Mouse (Mus musculus): ENCODE data around the gene Gabrb1. TPM values are rescaled to one million over a fixed set of nuclear protein-coding genes. Genes with fewer than 3 reads are reported as not detected.
"Not testable (repeated sequence)": the region's sequence is repeated elsewhere in the genome, so short reads cannot be mapped to it uniquely, and the experiment has no call there.

Gene Gabrb1
- polyA plus RNA-seq, 1 experiment from 2014 or later = 2.1 TPM

DNA sequence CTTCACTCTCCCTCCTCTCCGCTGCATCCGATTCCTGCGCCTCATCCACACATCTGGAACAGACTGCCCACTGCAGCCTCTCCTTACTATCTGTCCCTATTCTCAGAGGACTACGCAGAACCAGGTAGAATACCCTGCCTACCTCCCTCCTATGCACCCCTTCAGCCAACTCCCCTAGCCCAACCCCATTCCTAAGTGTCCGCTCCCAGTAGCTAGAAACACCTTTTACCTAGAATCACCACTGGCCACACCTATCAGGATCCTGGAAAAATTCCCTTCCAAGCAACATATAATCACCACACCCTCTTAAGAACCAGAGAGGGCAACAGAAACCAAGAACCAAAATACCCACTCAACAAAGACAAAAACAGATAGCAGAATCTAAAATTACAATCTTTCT is 493.0 kb downstream of the Gabrb1 start:
- Histone ChIP-seq H3K4me2 (replicated peaks) (no peak overlapping the region), H3K27ac (replicated peaks) (no peak overlapping the region), H3K4me3 (no peak overlapping the region), H3K4me1 (peaks cover 8% of the 10 kb centered on the region; the same call in 1 of the 2 replicates), H3K27me3 (no peaks in the 10 kb centered on the region), H3K9me3 (no peaks in the 10 kb centered on the region), H3K36me3 (peaks cover 9% of the 10 kb centered on the region), H3K9ac (replicated peaks) (no peak overlapping the region)
- WGBS = 91% methylated on average over 5 of the region's 5 CpGs
- no peak for ATAC-seq (ENCODE audit: low FRiP score, low read depth)

GRCm38 (mm10) chr5:72155686-72156085 is 497.8 kb downstream of the Gabrb1 start:
- WGBS = 73% methylated on average over 3 of the region's 3 CpGs
- ATAC-seq (ENCODE audit: low FRiP score, low read depth) = not testable (repeated sequence)

DNA sequence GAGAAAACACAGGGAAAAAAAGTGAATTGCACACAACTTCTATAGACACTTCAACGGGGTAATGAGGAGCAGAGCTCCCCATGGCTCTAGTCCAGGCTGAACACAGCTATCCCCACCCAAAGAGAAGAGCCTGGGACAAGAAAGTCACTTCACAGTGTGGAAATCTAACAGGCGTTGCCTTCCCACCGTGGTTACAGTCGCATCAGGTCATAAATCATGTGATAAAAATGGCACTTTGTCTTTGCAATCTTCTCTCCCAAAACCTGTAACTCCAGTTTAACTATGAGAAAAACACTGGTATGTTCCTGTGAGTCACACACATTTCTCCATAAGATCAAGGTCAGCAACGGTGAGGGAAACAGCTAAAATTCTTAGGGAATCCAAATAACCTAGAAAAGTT is 498.7 kb downstream of the Gabrb1 start:
- Histone ChIP-seq H3K9ac (replicated peaks) (no peak overlapping the region), H3K4me1 (no peaks in the 10 kb centered on the region), H3K27me3 (no peaks in the 10 kb centered on the region), H3K36me3 (peaks cover 54% of the 10 kb centered on the region), H3K9me3 (no peaks in the 10 kb centered on the region), H3K4me2 (replicated peaks) (no peak overlapping the region), H3K27ac (replicated peaks) (no peak overlapping the region), H3K4me3 (no peak overlapping the region)
- WGBS = over 99% methylated on average over 5 of the region's 5 CpGs
- ATAC-seq (ENCODE audit: low FRiP score, low read depth) = no peak

More at GRCm38 (mm10) chr5:72155686-72156085, 497.8 kb downstream of the Gabrb1 start:
- H3K27ac ChIP-seq (replicated peaks); H3K4me3 ChIP-seq; H3K4me2 ChIP-seq (replicated peaks); H3K4me1 ChIP-seq; H3K9ac ChIP-seq (replicated peaks); H3K27me3 ChIP-seq; H3K9me3 ChIP-seq: not testable (repeated sequence)
- peaks cover 46% of the 10 kb centered on the region for H3K36me3 ChIP-seq

- Histone ChIP-seq H3K27me3 (no peaks in the 10 kb centered on the region), H3K27ac (replicated peaks) (no peak overlapping the region), H3K4me3 (no peak overlapping the region), H3K4me2 (replicated peaks) (no peak overlapping the region), H3K4me1 (no peaks in the 10 kb centered on the region), H3K9ac (replicated peaks) (no peak overlapping the region), H3K36me3 (peaks cover 67% of the 10 kb centered on the region), H3K9me3 (no peaks in the 10 kb centered on the region)
- ATAC-seq (ENCODE audit: low FRiP score, low read depth) = no peak
- 95% methylated on average over 12 of the region's 12 CpGs for WGBS
Measured at GRCm38 (mm10) chr5:72158667-72159066, 500.8 kb downstream of the Gabrb1 start.

GRCm38 (mm10) chr5:72159537-72159936 is 501.6 kb downstream of the Gabrb1 start:
- Histone ChIP-seq H3K36me3 (peaks cover 67% of the 10 kb centered on the region), H3K4me1 (no peaks in the 10 kb centered on the region), H3K9ac (replicated peaks) (no peak overlapping the region), H3K27me3 (no peaks in the 10 kb centered on the region), H3K9me3 (no peaks in the 10 kb centered on the region), H3K4me2 (replicated peaks) (no peak overlapping the region), H3K4me3 (no peak overlapping the region), H3K27ac (replicated peaks) (no peak overlapping the region)
- ATAC-seq (ENCODE audit: low FRiP score, low read depth) = no peak
- 92% methylated on average over 6 of the region's 6 CpGs for WGBS

DNA sequence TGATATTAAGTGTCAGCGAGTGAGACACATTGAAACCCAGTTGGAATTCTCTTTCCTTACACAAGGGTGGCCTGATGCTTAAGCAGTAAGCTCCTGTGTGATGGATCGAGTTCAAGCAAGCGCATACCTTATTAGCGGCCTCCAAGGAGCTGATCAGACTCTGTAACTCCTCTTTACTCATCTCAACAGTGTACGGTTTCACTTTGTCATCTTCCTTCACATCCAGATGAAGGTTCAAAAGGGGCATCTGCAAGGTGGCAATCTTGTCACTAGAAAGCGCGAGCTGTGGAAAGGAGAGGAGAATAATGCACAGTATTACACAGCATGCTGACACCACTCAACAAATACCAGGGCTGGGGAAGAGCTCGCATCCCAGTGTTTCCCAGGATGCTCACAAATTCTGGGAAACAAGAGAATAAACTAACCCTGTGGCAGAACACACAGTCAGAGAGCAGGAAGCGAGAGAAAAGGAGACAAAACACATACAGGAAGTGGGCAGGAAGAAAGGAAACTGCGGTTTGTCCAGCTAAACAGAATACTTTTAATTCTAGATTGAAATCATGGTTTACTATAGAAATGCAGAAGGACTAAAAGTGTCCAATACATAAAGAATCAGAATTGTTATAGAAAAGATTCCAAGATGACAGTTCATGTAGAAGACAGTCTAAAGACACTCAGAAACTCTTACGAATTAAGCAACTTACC is 503.0 kb downstream of the Gabrb1 start:
- no peak overlapping the region for H3K4me2 ChIP-seq (replicated peaks)
- no peak for ATAC-seq (ENCODE audit: low FRiP score, low read depth)
- H3K4me1 ChIP-seq = no peaks in the 10 kb centered on the region
- H3K4me3 ChIP-seq = no peak overlapping the region
- peaks cover 58% of the 10 kb centered on the region for H3K36me3 ChIP-seq
- H3K9me3 ChIP-seq = no peaks in the 10 kb centered on the region
- 93% methylated on average over 11 of the region's 11 CpGs for whole genome bisulfite sequencing
- no peak overlapping the region for H3K9ac ChIP-seq (replicated peaks)
- H3K27ac ChIP-seq (replicated peaks) = no peak overlapping the region
- H3K27me3 ChIP-seq = no peaks in the 10 kb centered on the region

GRCm38 (mm10) chr5:72162855-72163254 is 504.9 kb downstream of the Gabrb1 start:
- no peaks in the 10 kb centered on the region for H3K9me3 ChIP-seq
- no peak overlapping the region for H3K4me2 ChIP-seq (replicated peaks)
- peaks cover 9% of the 10 kb centered on the region for H3K4me1 ChIP-seq
- no peak overlapping the region for H3K9ac ChIP-seq (replicated peaks)
- no peak overlapping the region for H3K27ac ChIP-seq (replicated peaks)
- H3K27me3 ChIP-seq = no peaks in the 10 kb centered on the region
- no peak overlapping the region for H3K4me3 ChIP-seq
- H3K36me3 ChIP-seq = peaks cover 42% of the 10 kb centered on the region
- WGBS = 93% methylated on average over 5 of the region's 5 CpGs
- ATAC-seq (ENCODE audit: low FRiP score, low read depth) = no peak

DNA sequence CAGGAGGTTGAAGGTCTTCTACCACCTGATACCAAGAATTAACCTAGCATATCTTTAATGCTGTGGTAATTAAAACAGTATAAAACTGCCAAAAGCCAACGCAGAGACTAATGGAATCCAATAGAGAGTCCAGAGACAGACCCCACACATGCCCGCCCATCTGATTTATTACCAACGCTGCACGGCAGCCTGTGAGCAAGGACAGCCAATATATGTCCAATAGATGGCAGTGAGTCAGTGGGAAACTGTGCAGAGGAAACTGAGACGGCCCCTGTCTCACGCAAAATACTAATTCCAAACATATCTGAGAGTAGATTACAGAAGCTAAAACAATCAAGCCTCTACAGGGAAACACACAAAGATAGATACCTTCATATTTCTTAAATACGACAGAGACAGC is 506.5 kb downstream of the Gabrb1 start:
- Histone ChIP-seq H3K9me3 (no peaks in the 10 kb centered on the region), H3K27me3 (no peaks in the 10 kb centered on the region), H3K36me3 (peaks cover 31% of the 10 kb centered on the region), H3K9ac (replicated peaks) (no peak overlapping the region), H3K4me3 (no peak overlapping the region), H3K4me2 (replicated peaks) (no peak overlapping the region), H3K4me1 (peaks cover 9% of the 10 kb centered on the region), H3K27ac (replicated peaks) (no peak overlapping the region)
- no peak for ATAC-seq (ENCODE audit: low FRiP score, low read depth)
- 86% methylated on average over 7 of the region's 7 CpGs for WGBS

- under 1% methylated on average over 38 of the region's 38 CpGs for WGBS
- Histone ChIP-seq H3K27ac (replicated peaks) (peak within 1 kb of the TSS; percentile 58; the same call in 1 of the 2 replicates), H3K36me3 (0 out of 2 replicates have a peak, but pooled peaks cover 3% of the 10 kb centered on the region), H3K9ac (replicated peaks) (peak within 1 kb of the TSS; percentile 84), H3K9me3 (no peaks in the 10 kb centered on the region), H3K4me2 (replicated peaks) (peak within 1 kb of the TSS; percentile 88), H3K4me3 (peak within 1 kb of the TSS; percentile 74), H3K4me1 (peaks cover 9% of the 10 kb centered on the region), H3K27me3 (peaks cover 3% of the 10 kb centered on the region; the same call in 1 of the 2 replicates)
- ATAC-seq (ENCODE audit: low FRiP score, low read depth) = peak; percentile 96
Measured at GRCm38 (mm10) chr5:72167594-72168284, 509.8 kb downstream of the Gabrb1 start, which contains the start of gene Commd8. Gene Commd8 (minus strand): TSS chr5:72168189.

- Histone ChIP-seq H3K4me3 (peak overlapping the region; percentile 74), H3K27ac (replicated peaks) (no peak overlapping the region)
- peak; percentile 69 for ATAC-seq (ENCODE audit: low FRiP score, low read depth)
Measured at GRCm38 (mm10) chr5:72168285-72168621, 510.3 kb downstream of the Gabrb1 start.

DNA sequence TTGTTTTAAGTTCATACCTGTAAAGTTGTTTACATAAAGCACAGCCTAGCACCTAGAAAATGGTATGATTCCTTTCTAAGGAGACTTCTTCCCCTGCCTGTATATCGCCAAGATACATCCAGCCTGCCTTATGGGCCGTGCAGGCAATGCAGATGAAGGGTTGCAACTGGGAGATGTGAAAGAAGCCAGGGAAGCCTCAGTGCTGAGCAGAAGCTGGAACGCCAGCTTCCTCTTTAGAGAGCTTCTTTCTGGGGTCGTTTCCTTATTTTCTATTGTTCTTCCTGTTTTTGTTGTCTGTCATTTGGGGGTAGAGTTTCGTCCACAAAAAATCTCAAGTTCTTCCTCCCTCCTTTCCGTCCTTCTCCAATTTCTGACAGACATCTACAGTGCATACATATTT is 512.2 kb downstream of the Gabrb1 start:
- H3K9ac ChIP-seq (replicated peaks) = no peak overlapping the region
- H3K4me3 ChIP-seq = no peak overlapping the region
- no peak overlapping the region for H3K27ac ChIP-seq (replicated peaks)
- WGBS = 77% methylated on average over 6 of the region's 6 CpGs
- H3K36me3 ChIP-seq = no peaks in the 10 kb centered on the region
- H3K4me1 ChIP-seq = peaks cover 9% of the 10 kb centered on the region
- no peaks in the 10 kb centered on the region for H3K9me3 ChIP-seq
- H3K4me2 ChIP-seq (replicated peaks) = no peak overlapping the region
- no peak for ATAC-seq (ENCODE audit: low FRiP score, low read depth)
- peaks cover 3% of the 10 kb centered on the region; the same call in 1 of the 2 replicates for H3K27me3 ChIP-seq

More at GRCm38 (mm10) chr5:72168285-72168621, 510.3 kb downstream of the Gabrb1 start:
- Histone ChIP-seq H3K9ac (replicated peaks) (no peak overlapping the region), H3K4me1 (peaks cover 9% of the 10 kb centered on the region), H3K27me3 (peaks cover 3% of the 10 kb centered on the region; the same call in 1 of the 2 replicates), H3K9me3 (no peaks in the 10 kb centered on the region), H3K4me2 (replicated peaks) (peak overlapping the region; percentile 88), H3K36me3 (no peaks in the 10 kb centered on the region)
- 0% methylated on average over 4 of the region's 4 CpGs for WGBS

GRCm38 (mm10) chr5:72172675-72173074 is 514.8 kb downstream of the Gabrb1 start:
- H3K4me3 ChIP-seq = no peak overlapping the region
- H3K4me2 ChIP-seq (replicated peaks) = no peak overlapping the region
- H3K27ac ChIP-seq (replicated peaks) = no peak overlapping the region
- peaks cover 3% of the 10 kb centered on the region; the same call in 1 of the 2 replicates for H3K27me3 ChIP-seq
- H3K9me3 ChIP-seq = no peaks in the 10 kb centered on the region
- H3K4me1 ChIP-seq = peaks cover 7% of the 10 kb centered on the region; the same call in 1 of the 2 replicates
- no peaks in the 10 kb centered on the region for H3K36me3 ChIP-seq
- no peak for ATAC-seq (ENCODE audit: low FRiP score, low read depth)
- WGBS = 27% methylated on average over 3 of the region's 3 CpGs
- H3K9ac ChIP-seq (replicated peaks) = no peak overlapping the region
